Mouse (Mus musculus) adrenal gland, adult (tissue): ENCODE data around the gene Wdr4.

ENCODE experiments used
- DNase-seq, 2 experiments: peaks; one replicate each; pipeline ENCODE4 v3.0.0; 2022 to 2023; ENCODE audit warnings: low spot score in 1 of 2; ENCODE audit not compliant: inconsistent age in 2 of 2

The Wdr4 gene

DNA sequence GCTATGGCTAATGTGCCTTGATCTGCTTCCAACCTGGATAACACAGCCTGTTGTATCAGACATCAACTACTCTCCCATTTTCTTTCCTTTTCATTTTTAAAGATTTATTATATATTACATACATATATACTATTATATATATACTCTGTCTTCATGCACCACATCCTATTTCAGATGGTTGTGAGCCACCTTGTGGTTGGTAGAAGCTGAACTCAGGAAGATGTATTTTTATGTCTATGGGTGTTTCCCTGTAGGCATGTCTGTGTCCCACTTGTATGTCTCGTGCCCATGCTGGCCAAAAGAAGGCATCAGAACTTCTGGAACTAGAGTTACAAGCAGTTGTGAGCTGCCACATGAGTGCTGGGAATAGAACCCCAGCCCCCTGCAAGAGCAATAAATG is 71.3 kb downstream of the Wdr4 start:
- DNase-seq = no peak

GRCm38 (mm10) chr17:31447766-31448165 is 72.0 kb downstream of the Wdr4 start:
- no peak for DNase-seq

DNA sequence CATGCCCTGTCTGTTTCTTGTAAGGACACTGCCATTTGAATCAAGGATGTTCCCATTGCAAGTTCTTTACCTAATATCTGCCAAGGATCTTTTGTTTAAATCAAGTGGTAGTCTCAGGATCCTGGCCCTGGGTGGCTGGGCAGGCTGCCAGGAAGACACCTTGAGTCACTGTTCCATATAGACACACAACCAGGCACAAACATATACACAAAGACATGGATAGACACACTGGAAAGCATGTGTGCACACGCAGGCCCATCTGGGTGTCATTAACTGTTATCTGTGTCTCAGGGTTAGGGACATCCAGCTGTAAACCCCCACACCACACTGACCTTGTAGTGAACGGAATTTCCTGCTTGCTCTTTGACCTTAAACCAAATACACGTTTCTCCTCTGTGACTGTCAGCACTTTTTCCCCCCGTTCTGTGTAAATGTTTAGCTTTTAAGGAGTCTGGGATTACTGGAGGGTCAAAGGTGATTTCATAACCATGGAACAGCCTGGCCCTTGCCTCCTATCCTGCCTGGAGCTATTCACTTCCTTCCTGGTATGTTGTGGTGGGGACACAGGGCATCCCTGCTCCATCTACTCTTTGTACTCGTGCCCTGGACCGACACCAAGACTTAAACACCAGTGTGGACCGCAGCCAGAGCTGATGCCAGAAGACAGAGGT is 74.6 kb downstream of the Wdr4 start:
- no peak for DNase-seq
